Mouse (Mus musculus) sigmoid colon, adult 10 weeks (tissue): ENCODE measurements around the gene Cdrt4. TPM values are rescaled to one million over a fixed set of nuclear protein-coding genes. Genes with fewer than 3 reads are reported as not detected.

Experiments used
- polyA plus RNA-seq: library from polyadenylated mRNA; stranded (reverse); fragments of 350-450 nt; fragmentation: Illumina TruSeq; extraction: RNeasy Lipid Tissue Mini Kit (QIAGEN cat#74804); gene quantifications from one replicate; pipeline ENCODE4 v1.2.3, GENCODE M21; 2014; ENCODE audit warnings: low read depth, low replicate concordance

Gene Cdrt4
- polyA plus RNA-seq = not detected

GRCm38 (mm10) chr11:62951012-62951411 lies at the start of gene Cdrt4:
Cdrt4 (plus strand) TSS chr11:62951193.

Other genes with a start within 250 kb of the Cdrt4 start
- 5.0 TPM for gene Zfp287, start 219.3 kb upstream of the Cdrt4 start, polyA plus RNA-seq
- not detected for gene Gm10428, start 198.1 kb upstream of the Cdrt4 start, polyA plus RNA-seq
- gene Zfp286, start 161.7 kb upstream of the Cdrt4 start, polyA plus RNA-seq = 2.6 TPM
- gene Trim16, start 131.0 kb upstream of the Cdrt4 start, polyA plus RNA-seq = 81.2 TPM
- 2.4 TPM for gene Fbxw10, start 104.1 kb upstream of the Cdrt4 start, polyA plus RNA-seq
- gene Tvp23b, start 71.7 kb upstream of the Cdrt4 start, polyA plus RNA-seq = 178 TPM
- not detected for gene Tekt3, start 110.5 kb downstream of the Cdrt4 start, polyA plus RNA-seq
- gene Pmp22, start 177.8 kb downstream of the Cdrt4 start, polyA plus RNA-seq = 805 TPM